Mouse (Mus musculus): ENCODE measurements at regions not wholly inside any gene's neighbourhood (a gene's known extent, or its start where the extent isn't known, plus 50 kb on each side); places are given as distances from the start of the nearest gene placed in this dataset.
A peak's percentile ranks its signal among the peaks of the same experiment; 100 is the strongest.
"Not testable (repeated sequence)": the region's sequence is repeated elsewhere in the genome, so short reads cannot be mapped to it uniquely, and the experiment has no call there.

DNA sequence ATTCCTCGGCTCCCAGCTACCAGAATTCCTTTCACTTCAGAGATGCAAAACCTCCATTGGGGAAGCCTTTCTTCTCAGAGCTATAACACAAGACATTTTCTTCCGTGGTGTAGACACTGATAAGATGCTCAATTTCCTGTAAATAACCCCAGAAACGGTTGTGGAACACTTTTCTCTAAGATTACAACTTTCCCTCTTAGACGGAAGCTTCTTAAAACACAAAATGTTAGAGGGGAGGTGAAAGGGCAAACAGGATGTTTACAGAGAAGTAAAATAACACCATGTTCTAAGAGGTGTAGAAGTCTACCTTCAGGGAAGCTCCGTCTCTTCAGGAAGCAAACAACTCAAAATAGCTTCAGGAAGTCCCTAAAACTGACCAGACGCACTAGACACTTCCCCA lies 65.4 kb upstream of the Sv2b start:
- peaks cover 15% of the 10 kb centered on the region for H3K4me1 ChIP-seq (ENCODE audit: control insufficient read depth, insufficient read depth, low read length)
- no peak for TF ChIP-seq POLR2A (IDR thresholded peaks at IDR 0.05; ENCODE audit: borderline replicate concordance, low read depth, low read length)
- TF ChIP-seq CTCF (IDR thresholded peaks at IDR 0.05; ENCODE audit: low read depth, low read length) = no peak
- H3K4me3 ChIP-seq (ENCODE audit: insufficient read depth, low read length) = no peak overlapping the region
- H3K27ac ChIP-seq (ENCODE audit: insufficient read depth, low read depth, low read length) = no peak overlapping the region

DNA sequence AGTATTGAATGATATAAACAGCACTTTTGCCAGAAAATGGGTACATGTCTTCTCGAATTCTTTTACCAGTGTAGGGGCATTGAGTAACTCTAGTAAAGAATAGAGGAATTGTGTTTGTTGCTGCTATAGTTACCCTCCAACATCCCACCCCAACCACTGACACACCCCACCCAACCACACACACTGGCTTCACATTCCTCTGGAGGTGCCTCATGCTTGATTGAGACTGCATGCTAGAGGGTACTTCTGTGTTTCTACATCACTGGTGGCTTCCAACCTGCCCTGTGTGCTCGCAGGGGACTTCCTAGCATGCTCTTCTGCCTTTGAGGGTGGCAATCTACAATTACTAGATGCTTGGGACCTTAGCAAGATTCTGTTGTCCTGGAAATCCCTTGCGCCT lies 70.5 kb upstream of the Sv2b start:
- Histone ChIP-seq H3K27ac (ENCODE audit: insufficient read depth, low read depth, low read length) (no peak overlapping the region), H3K4me1 (ENCODE audit: control insufficient read depth, insufficient read depth, low read length) (no peaks in the 10 kb centered on the region)
- TF ChIP-seq CTCF (IDR thresholded peaks at IDR 0.05; ENCODE audit: low read depth, low read length) (no peak), POLR2A (IDR thresholded peaks at IDR 0.05; ENCODE audit: borderline replicate concordance, low read depth, low read length) (no peak)

DNA sequence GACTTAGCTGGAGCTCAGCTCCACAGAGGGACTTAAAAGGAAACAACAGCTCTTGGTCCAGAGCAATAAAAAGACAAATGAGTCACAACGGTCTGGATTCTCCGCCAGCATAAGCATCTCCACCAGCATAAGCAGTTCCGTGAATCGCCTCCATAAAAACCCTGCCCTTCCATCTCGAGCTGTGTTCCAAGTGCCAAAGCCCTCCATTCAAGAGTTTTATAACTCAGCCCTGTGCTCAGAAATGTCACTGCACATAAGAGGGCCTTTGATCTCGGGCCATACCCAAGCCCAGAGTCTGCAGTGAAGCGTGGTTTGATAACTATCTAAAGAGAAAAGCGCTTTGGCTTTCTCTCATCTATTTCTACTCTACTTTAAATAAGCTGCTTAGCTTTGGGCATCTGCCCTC lies 70.8 kb upstream of the Akap13 start:
- H3K4me3 ChIP-seq (ENCODE audit: insufficient read depth, low read length) = no peak overlapping the region
- no peak overlapping the region for H3K27ac ChIP-seq (ENCODE audit: insufficient read depth, low read depth, low read length)
- TF ChIP-seq CTCF (IDR thresholded peaks at IDR 0.05; ENCODE audit: low read depth, low read length) (no peak), POLR2A (IDR thresholded peaks at IDR 0.05; ENCODE audit: borderline replicate concordance, low read depth, low read length) (no peak)
- no peaks in the 10 kb centered on the region for H3K4me1 ChIP-seq (ENCODE audit: control insufficient read depth, insufficient read depth, low read length)

More for the DNA sequence above, 70.5 kb upstream of the Sv2b start:
- H3K4me3 ChIP-seq (ENCODE audit: insufficient read depth, low read length) = no peak overlapping the region

DNA sequence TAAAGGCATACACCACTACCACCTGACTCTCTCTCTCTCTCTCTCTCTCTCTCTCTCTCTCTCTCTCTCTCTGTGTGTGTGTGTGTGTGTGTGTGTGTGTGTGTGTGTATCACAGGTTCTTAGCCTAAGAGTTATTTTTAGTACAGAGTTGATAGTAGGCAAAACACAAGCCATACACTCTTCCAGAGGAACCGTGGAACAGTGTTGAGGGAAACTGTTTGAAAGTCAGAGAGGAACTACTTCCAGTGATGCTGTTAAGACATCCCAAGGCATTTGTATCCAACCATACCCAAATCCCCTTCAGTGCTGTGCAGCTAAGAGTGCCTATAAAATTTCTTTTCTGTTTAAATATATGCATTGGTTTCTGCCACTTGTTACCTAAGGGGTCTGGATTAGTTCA lies 68.3 kb upstream of the Akap13 start:
- Histone ChIP-seq H3K27ac (ENCODE audit: insufficient read depth, low read depth, low read length) (no peak overlapping the region), H3K4me3 (ENCODE audit: insufficient read depth, low read length) (no peak overlapping the region), H3K4me1 (ENCODE audit: control insufficient read depth, insufficient read depth, low read length) (no peaks in the 10 kb centered on the region)
- TF ChIP-seq POLR2A (IDR thresholded peaks at IDR 0.05; ENCODE audit: borderline replicate concordance, low read depth, low read length) (no peak), CTCF (IDR thresholded peaks at IDR 0.05; ENCODE audit: low read depth, low read length) (no peak)

DNA sequence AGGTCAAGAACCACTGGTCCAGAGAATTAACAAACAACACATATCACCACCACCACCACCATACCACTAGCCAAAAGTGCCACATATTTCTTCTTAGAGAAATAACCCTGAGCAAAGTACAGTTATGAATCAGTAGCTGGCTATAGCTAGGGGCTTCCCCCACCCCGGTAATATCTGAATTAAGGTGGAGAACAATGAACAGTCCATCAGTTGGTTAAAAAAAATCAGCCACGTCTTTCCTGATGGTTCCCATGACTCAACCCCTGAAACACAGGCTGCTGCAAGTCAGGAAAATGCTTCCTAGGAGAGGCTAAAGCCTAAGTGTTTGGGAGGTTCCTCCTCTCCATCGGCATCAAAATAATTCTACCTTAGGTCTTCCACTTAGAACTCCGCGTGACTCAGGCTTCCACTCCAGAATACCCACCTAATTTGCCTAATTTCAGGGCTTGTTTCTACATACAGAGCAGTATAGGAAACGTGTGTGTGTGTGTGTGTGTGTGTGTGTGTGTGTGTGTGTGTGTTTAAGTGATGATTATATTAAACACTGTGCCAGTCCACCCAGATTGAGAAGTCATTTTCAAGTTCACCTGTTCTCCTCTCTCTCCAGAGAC lies 67.4 kb upstream of the Akap13 start:
- Histone ChIP-seq H3K27ac (ENCODE audit: insufficient read depth, low read depth, low read length) (no peak overlapping the region), H3K4me1 (ENCODE audit: control insufficient read depth, insufficient read depth, low read length) (no peaks in the 10 kb centered on the region), H3K4me3 (ENCODE audit: insufficient read depth, low read length) (no peak overlapping the region)
- no peak for TF ChIP-seq POLR2A (IDR thresholded peaks at IDR 0.05; ENCODE audit: borderline replicate concordance, low read depth, low read length)
- no peak for TF ChIP-seq CTCF (IDR thresholded peaks at IDR 0.05; ENCODE audit: low read depth, low read length)

DNA sequence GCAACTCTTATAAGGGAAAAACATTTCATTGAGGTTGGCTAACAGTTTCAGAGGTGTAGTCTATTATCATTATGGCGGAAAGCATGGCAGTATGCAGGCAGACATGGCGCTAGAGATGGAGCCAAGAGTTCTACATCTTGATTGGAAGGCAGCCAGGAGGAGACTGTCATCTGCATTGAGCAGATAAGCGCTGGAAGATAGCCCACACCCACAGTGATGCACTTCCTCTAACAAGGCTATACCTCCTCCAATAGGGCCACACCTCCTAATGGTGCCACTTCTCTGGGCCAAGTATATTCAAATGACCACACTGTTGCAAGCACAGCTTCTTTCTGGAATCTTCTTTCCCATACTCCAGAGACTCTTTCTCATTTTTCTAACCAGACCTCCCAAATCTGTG lies 65.2 kb upstream of the Akap13 start:
- TF ChIP-seq POLR2A (IDR thresholded peaks at IDR 0.05; ENCODE audit: borderline replicate concordance, low read depth, low read length) (no peak), CTCF (IDR thresholded peaks at IDR 0.05; ENCODE audit: low read depth, low read length) (no peak)
- Histone ChIP-seq H3K27ac (ENCODE audit: insufficient read depth, low read depth, low read length) (no peak overlapping the region), H3K4me1 (ENCODE audit: control insufficient read depth, insufficient read depth, low read length) (peaks cover 14% of the 10 kb centered on the region), H3K4me3 (ENCODE audit: insufficient read depth, low read length) (no peak overlapping the region)

DNA sequence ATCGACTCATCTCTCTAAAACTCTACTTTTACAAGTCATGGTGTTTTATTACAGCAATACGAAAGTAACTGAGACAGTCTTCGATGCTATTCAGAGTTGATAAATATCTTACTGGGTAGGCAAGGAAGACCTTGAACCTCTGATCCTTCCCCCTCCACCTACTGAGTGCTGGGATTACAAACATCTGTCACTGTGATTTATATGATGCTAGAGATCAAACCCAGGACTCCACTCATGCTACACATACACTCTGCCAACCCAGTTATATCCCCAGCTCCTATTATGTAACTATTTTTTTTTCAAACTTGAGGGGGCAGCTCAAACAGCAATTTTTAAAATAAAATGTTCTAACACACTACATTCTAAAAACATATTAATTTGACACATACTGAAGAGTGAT lies 62.6 kb upstream of the Akap13 start:
- TF ChIP-seq CTCF (IDR thresholded peaks at IDR 0.05; ENCODE audit: low read depth, low read length) = no peak
- TF ChIP-seq POLR2A (IDR thresholded peaks at IDR 0.05; ENCODE audit: borderline replicate concordance, low read depth, low read length) = no peak
- H3K27ac ChIP-seq (ENCODE audit: insufficient read depth, low read depth, low read length) = no peak overlapping the region
- peaks cover 16% of the 10 kb centered on the region for H3K4me1 ChIP-seq (ENCODE audit: control insufficient read depth, insufficient read depth, low read length)
- no peak overlapping the region for H3K4me3 ChIP-seq (ENCODE audit: insufficient read depth, low read length)

DNA sequence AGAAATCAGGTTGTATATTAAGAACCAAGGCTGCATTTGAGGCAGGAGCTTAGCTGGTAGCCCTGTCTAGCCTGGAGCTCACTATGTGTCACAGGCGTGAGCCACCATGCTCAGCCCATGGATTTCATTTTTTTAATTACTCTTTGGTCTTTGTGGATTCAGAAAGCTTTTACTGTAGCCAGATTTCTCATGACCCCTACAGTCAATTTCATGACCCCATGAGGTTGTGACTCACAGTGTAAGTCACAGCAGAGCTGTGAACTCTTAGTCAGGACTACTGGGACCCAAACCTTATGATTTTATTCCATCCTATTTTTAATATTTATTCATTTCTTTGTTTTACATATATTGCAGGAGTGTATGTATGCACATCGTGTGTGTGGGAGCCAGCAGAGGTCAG lies 61.9 kb upstream of the Akap13 start:
- TF ChIP-seq CTCF (IDR thresholded peaks at IDR 0.05; ENCODE audit: low read depth, low read length) (no peak), POLR2A (IDR thresholded peaks at IDR 0.05; ENCODE audit: borderline replicate concordance, low read depth, low read length) (no peak)
- Histone ChIP-seq H3K4me1 (ENCODE audit: control insufficient read depth, insufficient read depth, low read length) (peaks cover 16% of the 10 kb centered on the region), H3K4me3 (ENCODE audit: insufficient read depth, low read length) (no peak overlapping the region), H3K27ac (ENCODE audit: insufficient read depth, low read depth, low read length) (no peak overlapping the region)

DNA sequence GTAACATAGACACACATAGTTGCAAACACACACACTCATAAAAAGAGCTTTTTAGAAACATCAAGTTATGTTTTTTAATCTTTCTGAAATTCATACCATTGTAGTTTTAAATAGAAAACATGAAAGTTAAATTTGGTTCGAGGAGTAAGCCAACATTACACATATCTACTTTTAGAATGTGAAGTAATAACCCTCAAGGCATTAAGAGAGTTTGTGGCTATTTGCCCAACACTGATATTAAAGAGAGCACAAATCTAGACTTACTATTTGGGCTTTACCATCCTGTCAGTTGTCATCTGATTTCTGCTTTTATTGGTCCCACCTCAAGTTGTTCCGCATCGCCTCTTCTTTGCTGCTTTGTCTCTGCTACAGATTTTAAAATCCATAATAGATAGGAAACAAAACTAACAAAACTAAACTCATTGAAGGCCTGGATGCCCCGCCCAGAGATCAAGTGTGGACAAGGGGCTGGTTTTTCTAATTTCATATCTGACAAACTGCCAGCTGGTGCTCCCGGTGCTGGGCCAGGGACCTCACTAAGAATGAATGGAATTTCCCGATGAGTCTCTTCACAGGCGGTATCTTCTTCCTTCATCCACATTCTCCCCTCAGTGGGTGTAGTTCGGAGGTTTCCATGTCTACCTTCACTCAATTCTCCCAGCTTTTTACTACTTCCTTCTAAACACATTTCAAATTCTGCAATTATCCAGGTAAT lies 60.3 kb upstream of the Akap13 start:
- no peak for TF ChIP-seq CTCF (IDR thresholded peaks at IDR 0.05; ENCODE audit: low read depth, low read length)
- TF ChIP-seq POLR2A (IDR thresholded peaks at IDR 0.05; ENCODE audit: borderline replicate concordance, low read depth, low read length) = no peak
- 0 out of 2 replicates have a peak overlapping the region, but pooled peaks have one; percentile 9 for H3K27ac ChIP-seq (ENCODE audit: insufficient read depth, low read depth, low read length)
- no peak overlapping the region for H3K4me3 ChIP-seq (ENCODE audit: insufficient read depth, low read length)
- peaks cover 21% of the 10 kb centered on the region for H3K4me1 ChIP-seq (ENCODE audit: control insufficient read depth, insufficient read depth, low read length)

DNA sequence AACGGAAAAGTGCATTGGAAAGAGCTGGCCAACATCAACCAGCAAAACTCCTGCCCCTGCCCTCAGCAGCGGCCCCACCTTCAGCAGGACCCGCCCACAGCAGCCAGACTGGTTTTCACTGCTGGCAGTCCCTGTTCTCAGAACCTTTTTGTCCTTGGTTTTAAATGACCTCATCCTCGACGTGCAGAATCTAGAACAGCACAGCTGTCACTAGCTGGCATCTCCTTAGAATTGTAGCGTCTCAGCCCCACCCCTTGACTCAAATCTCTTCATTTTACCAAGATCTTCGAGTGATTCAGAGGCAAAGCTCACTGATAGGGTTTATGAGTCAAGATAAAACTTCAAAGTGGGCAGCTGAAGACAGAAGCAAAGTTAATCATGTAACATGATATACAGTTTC lies 57.8 kb upstream of the Akap13 start:
- Histone ChIP-seq H3K4me1 (ENCODE audit: control insufficient read depth, insufficient read depth, low read length) (peaks cover 21% of the 10 kb centered on the region), H3K27ac (ENCODE audit: insufficient read depth, low read depth, low read length) (no peak overlapping the region), H3K4me3 (ENCODE audit: insufficient read depth, low read length) (no peak overlapping the region)
- TF ChIP-seq CTCF (IDR thresholded peaks at IDR 0.05; ENCODE audit: low read depth, low read length) = no peak
- TF ChIP-seq POLR2A (IDR thresholded peaks at IDR 0.05; ENCODE audit: borderline replicate concordance, low read depth, low read length) = no peak

DNA sequence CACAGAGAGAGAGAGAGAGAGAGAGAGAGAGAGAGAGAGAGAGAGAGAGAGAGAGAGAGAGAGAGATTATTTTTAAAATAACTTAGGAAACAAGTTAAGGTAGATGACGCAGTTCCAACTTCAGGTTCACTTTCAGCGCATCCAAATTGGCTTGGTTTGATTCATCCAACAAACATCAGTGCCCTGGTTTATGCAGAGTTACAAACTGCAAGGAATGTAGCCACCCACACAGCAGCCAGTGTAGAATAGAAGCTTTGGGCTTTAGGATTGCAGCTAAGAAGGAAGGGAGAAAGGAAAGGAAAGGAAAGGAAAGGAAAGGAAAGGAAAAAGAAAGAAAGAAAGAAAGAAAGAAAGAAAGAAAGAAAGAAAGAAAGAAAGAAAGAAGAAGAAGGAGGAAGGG lies 56.9 kb upstream of the Akap13 start:
- H3K4me3 ChIP-seq (ENCODE audit: insufficient read depth, low read length); H3K27ac ChIP-seq (ENCODE audit: insufficient read depth, low read depth, low read length): not testable (repeated sequence)
- peaks cover 19% of the 10 kb centered on the region for H3K4me1 ChIP-seq (ENCODE audit: control insufficient read depth, insufficient read depth, low read length)

Measured in bone marrow macrophage, adult 2 months (primary cell).